Mouse (Mus musculus): ENCODE results near the gene Ehd1. TPM values are rescaled to one million over a fixed set of nuclear protein-coding genes. Genes with fewer than 3 reads are reported as not detected.

The Ehd1 gene
- polyA plus RNA-seq, 1 experiment = 433 TPM

- TF ChIP-seq POLR2AphosphoS2 (IDR thresholded peaks at IDR 0.05; ENCODE audit: insufficient read length, low read depth) (no peak), USF1 (IDR thresholded peaks at IDR 0.05; ENCODE audit: low read depth) (peak; percentile 51), POLR2A (IDR thresholded peaks at IDR 0.05; ENCODE audit: insufficient read length, low read depth) (peak; percentile 54), MYOG (IDR thresholded peaks at IDR 0.05; ENCODE audit: control insufficient read depth in 1 of 3, insufficient read depth in 1 of 3, insufficient read length in 2 of 3, low read depth in 2 of 3) (peak in 1 of 3 experiments; percentile 26), SRF (IDR thresholded peaks at IDR 0.05; ENCODE audit: control insufficient read depth, insufficient read length, low read depth) (no peak)
- H3K27me3 ChIP-seq (ENCODE audit: control insufficient read depth, insufficient read depth, insufficient read length) = no peaks in the 10 kb centered on the region
- peaks cover 16% of the 10 kb centered on the region for H3K36me3 ChIP-seq (ENCODE audit: control insufficient read depth, insufficient read depth)
- H3K4me2 ChIP-seq (ENCODE audit: low read depth) = peak within 1 kb of the TSS; percentile 95
- peaks cover 16% of the 10 kb centered on the region for H3K79me2 ChIP-seq (ENCODE audit: control insufficient read depth, insufficient read depth)
- H3K4me3 ChIP-seq = peak within 1 kb of the TSS; percentile 82
- H3ac ChIP-seq (ENCODE audit: control insufficient read depth, insufficient read length) = peak within 1 kb of the TSS; percentile 56
These were observed 58.3 kb downstream of the Ehd1 start, which contains the start of gene Men1 for GRCm38 (mm10) chr19:6334673-6335457. Men1 (plus strand) TSS chr19:6334979.

GRCm38 (mm10) chr19:6335458-6335827 lies 58.9 kb downstream of the Ehd1 start:
- H3K36me3 ChIP-seq (ENCODE audit: control insufficient read depth, insufficient read depth) = peaks cover 22% of the 10 kb centered on the region
- peak overlapping the region; percentile 89 for H3K4me2 ChIP-seq (ENCODE audit: low read depth)
- peak overlapping the region; percentile 56 for H3ac ChIP-seq (ENCODE audit: control insufficient read depth, insufficient read length)
- peaks cover 16% of the 10 kb centered on the region for H3K79me2 ChIP-seq (ENCODE audit: control insufficient read depth, insufficient read depth)
- TF ChIP-seq E2F4 (IDR thresholded peaks at IDR 0.05; ENCODE audit: insufficient read depth) (no peak), REST (IDR thresholded peaks at IDR 0.05; ENCODE audit: insufficient read depth, insufficient read length) (peak; percentile 23)
- H3K27me3 ChIP-seq (ENCODE audit: control insufficient read depth, insufficient read depth, insufficient read length) = no peaks in the 10 kb centered on the region
- H3K4me3 ChIP-seq = peak overlapping the region; percentile 82

GRCm38 (mm10) chr19:6336920-6337319 lies 60.4 kb downstream of the Ehd1 start:
- no peak for TF ChIP-seq MYOG (IDR thresholded peaks at IDR 0.05; ENCODE audit: control insufficient read depth in 1 of 3, insufficient read depth in 1 of 3, insufficient read length in 2 of 3, low read depth in 2 of 3)
- no peak for TF ChIP-seq CEBPB (IDR thresholded peaks at IDR 0.05; ENCODE audit: insufficient read depth, poor library complexity, severe bottlenecking)
- TF ChIP-seq POLR2A (IDR thresholded peaks at IDR 0.05; ENCODE audit: insufficient read length, low read depth) = no peak
- TF ChIP-seq SRF (IDR thresholded peaks at IDR 0.05; ENCODE audit: control insufficient read depth, insufficient read length, low read depth) = no peak
- no peak for TF ChIP-seq MYOD1 (IDR thresholded peaks at IDR 0.05; ENCODE audit: control insufficient read depth in 1 of 3, insufficient read length in 2 of 3, low read depth in 2 of 3)
- H3K4me3 ChIP-seq = peak overlapping the region; percentile 82

GRCm38 (mm10) chr19:6338171-6338570 lies 61.6 kb downstream of the Ehd1 start:
- Histone ChIP-seq H3K4me2 (ENCODE audit: low read depth) (no peak overlapping the region), H3K27me3 (ENCODE audit: control insufficient read depth, insufficient read depth, insufficient read length) (no peaks in the 10 kb centered on the region), H3ac (ENCODE audit: control insufficient read depth, insufficient read length) (no peak overlapping the region), H3K79me2 (ENCODE audit: control insufficient read depth, insufficient read depth) (peaks cover 16% of the 10 kb centered on the region), H3K36me3 (ENCODE audit: control insufficient read depth, insufficient read depth) (peaks cover 22% of the 10 kb centered on the region), H3K4me3 (no peak overlapping the region)
- TF ChIP-seq MYOG (IDR thresholded peaks at IDR 0.05; ENCODE audit: control insufficient read depth in 1 of 3, insufficient read depth in 1 of 3, insufficient read length in 2 of 3, low read depth in 2 of 3) (no peak), SRF (IDR thresholded peaks at IDR 0.05; ENCODE audit: control insufficient read depth, insufficient read length, low read depth) (no peak), POLR2AphosphoS2 (IDR thresholded peaks at IDR 0.05; ENCODE audit: insufficient read length, low read depth) (no peak), TCF3 (IDR thresholded peaks at IDR 0.05; ENCODE audit: insufficient read length, low read depth) (no peak), MAX (IDR thresholded peaks at IDR 0.05; ENCODE audit: low read depth) (no peak), MYOD1 (IDR thresholded peaks at IDR 0.05; ENCODE audit: control insufficient read depth in 1 of 3, insufficient read length in 2 of 3, low read depth in 2 of 3) (no peak), USF1 (IDR thresholded peaks at IDR 0.05; ENCODE audit: low read depth) (no peak), POLR2A (IDR thresholded peaks at IDR 0.05; ENCODE audit: insufficient read length, low read depth) (no peak), REST (IDR thresholded peaks at IDR 0.05; ENCODE audit: insufficient read depth, insufficient read length) (no peak), E2F4 (IDR thresholded peaks at IDR 0.05; ENCODE audit: insufficient read depth) (no peak), TCF12 (IDR thresholded peaks at IDR 0.05; ENCODE audit: insufficient read depth, poor library complexity, severe bottlenecking) (no peak), CEBPB (IDR thresholded peaks at IDR 0.05; ENCODE audit: insufficient read depth, poor library complexity, severe bottlenecking) (no peak)

More at GRCm38 (mm10) chr19:6336920-6337319, 60.4 kb downstream of the Ehd1 start:
- no peaks in the 10 kb centered on the region for H3K27me3 ChIP-seq (ENCODE audit: control insufficient read depth, insufficient read depth, insufficient read length)
- no peak overlapping the region for H3ac ChIP-seq (ENCODE audit: control insufficient read depth, insufficient read length)
- H3K79me2 ChIP-seq (ENCODE audit: control insufficient read depth, insufficient read depth) = peaks cover 16% of the 10 kb centered on the region
- H3K36me3 ChIP-seq (ENCODE audit: control insufficient read depth, insufficient read depth) = peaks cover 22% of the 10 kb centered on the region
- H3K4me2 ChIP-seq (ENCODE audit: low read depth) = peak overlapping the region; percentile 89

- Histone ChIP-seq H3K79me2 (ENCODE audit: control insufficient read depth, insufficient read depth) (peaks cover 16% of the 10 kb centered on the region), H3K36me3 (ENCODE audit: control insufficient read depth, insufficient read depth) (peaks cover 22% of the 10 kb centered on the region), H3K4me3 (no peak overlapping the region), H3ac (ENCODE audit: control insufficient read depth, insufficient read length) (no peak overlapping the region), H3K4me2 (ENCODE audit: low read depth) (no peak overlapping the region), H3K27me3 (ENCODE audit: control insufficient read depth, insufficient read depth, insufficient read length) (no peaks in the 10 kb centered on the region)
- no peak for TF ChIP-seq CEBPB (IDR thresholded peaks at IDR 0.05; ENCODE audit: insufficient read depth, poor library complexity, severe bottlenecking)
- no peak for TF ChIP-seq TCF12 (IDR thresholded peaks at IDR 0.05; ENCODE audit: insufficient read depth, poor library complexity, severe bottlenecking)
- TF ChIP-seq USF1 (IDR thresholded peaks at IDR 0.05; ENCODE audit: low read depth) = no peak
- TF ChIP-seq MAX (IDR thresholded peaks at IDR 0.05; ENCODE audit: low read depth) = no peak
- no peak for TF ChIP-seq TCF3 (IDR thresholded peaks at IDR 0.05; ENCODE audit: insufficient read length, low read depth)
- no peak for TF ChIP-seq POLR2A (IDR thresholded peaks at IDR 0.05; ENCODE audit: insufficient read length, low read depth)
- no peak for TF ChIP-seq SRF (IDR thresholded peaks at IDR 0.05; ENCODE audit: control insufficient read depth, insufficient read length, low read depth)
- TF ChIP-seq MYOG (IDR thresholded peaks at IDR 0.05; ENCODE audit: control insufficient read depth in 1 of 3, insufficient read depth in 1 of 3, insufficient read length in 2 of 3, low read depth in 2 of 3) = no peak
- no peak for TF ChIP-seq MYOD1 (IDR thresholded peaks at IDR 0.05; ENCODE audit: control insufficient read depth in 1 of 3, insufficient read length in 2 of 3, low read depth in 2 of 3)
- no peak for TF ChIP-seq E2F4 (IDR thresholded peaks at IDR 0.05; ENCODE audit: insufficient read depth)
- no peak for TF ChIP-seq POLR2AphosphoS2 (IDR thresholded peaks at IDR 0.05; ENCODE audit: insufficient read length, low read depth)
- no peak for TF ChIP-seq REST (IDR thresholded peaks at IDR 0.05; ENCODE audit: insufficient read depth, insufficient read length)
These were observed 62.2 kb downstream of the Ehd1 start for GRCm38 (mm10) chr19:6338716-6339115.

All from myocyte (in vitro differentiated cells).